Mouse (Mus musculus) erythroblast, embryonic 14.5 days (primary cell): ENCODE data around the gene Zfp37.

Experiments used
- GATA1 ChIP-seq: IDR thresholded peaks from 2 replicates; pipeline ENCODE4 v1.6.1; 2012; ENCODE audit warnings: low read length, inconsistent platforms, mixed read lengths
- TAL1 ChIP-seq: IDR thresholded peaks from 3 replicates; pipeline ENCODE4 v1.6.1; 2012; ENCODE audit warnings: low read length, inconsistent platforms, mixed read lengths

GRCm38 (mm10) chr4:62208696-62209380, 22.0 kb downstream of the Zfp37 start:
- TF ChIP-seq GATA1 (no peak), TAL1 (no peak)
